Mouse (Mus musculus): ENCODE measurements around the gene Tes. TPM values are rescaled to one million over a fixed set of nuclear protein-coding genes. Genes with fewer than 3 reads are reported as not detected.
A peak's percentile ranks its signal among the peaks of the same experiment; 100 is the strongest.

Tes gene
- polyA plus RNA-seq, 1 experiment from 2014 or later = 25.7 TPM

DNA sequence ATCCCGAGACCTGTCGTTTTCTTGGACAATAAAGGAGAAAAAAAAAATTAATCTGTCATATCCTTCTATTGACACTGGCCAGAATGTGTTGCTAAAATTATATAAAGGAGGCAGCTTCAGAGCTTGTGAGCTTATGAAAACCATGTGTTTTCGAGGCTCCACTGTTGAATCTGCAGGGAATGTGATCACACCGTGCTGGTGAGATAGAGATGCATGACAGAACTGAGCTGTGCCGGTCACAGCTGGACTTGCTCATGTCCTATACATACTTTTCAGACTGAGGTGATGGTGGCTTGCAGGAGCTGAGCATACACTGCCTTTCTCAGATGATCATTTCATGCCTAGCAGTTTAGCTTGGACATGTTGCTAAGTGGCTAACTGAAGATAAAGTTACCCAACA is 17.9 kb downstream of the Tes start:
- ATAC-seq (replicated peaks) = no peak
- H3K9me3 ChIP-seq = no peaks in the 10 kb centered on the region
- H3K4me2 ChIP-seq (replicated peaks) = no peak overlapping the region

DNA sequence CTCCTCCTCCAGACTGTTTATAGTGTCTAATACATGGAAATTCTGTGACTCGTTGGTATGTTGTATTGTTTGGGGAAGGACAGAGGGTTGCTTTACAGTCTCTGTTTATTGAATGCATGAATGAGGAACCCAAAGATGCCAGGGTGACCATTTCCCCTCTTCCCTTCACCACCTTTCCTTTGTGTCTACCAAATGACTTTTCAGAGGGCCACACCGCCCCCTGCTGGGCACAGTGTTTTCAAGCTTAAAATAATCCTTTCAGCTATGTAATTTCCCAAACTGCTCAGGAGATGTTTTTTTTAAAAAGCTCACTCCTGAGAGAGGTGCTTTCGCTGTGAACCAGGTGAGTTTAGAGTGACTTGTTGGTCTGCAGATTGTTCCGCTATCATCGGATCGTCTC is 22.5 kb downstream of the Tes start:
- WGBS = 64% methylated on average over 6 of the region's 6 CpGs
- H3K27me3 ChIP-seq = no peaks in the 10 kb centered on the region
- no peaks in the 10 kb centered on the region for H3K36me3 ChIP-seq
- H3K4me3 ChIP-seq = no peak overlapping the region
- H3K4me1 ChIP-seq = no peaks in the 10 kb centered on the region
- no peak for ATAC-seq (replicated peaks)
- H3K9ac ChIP-seq (replicated peaks) = no peak overlapping the region
- no peak overlapping the region for H3K27ac ChIP-seq (replicated peaks)
- no peak overlapping the region for H3K4me2 ChIP-seq (replicated peaks)
- H3K9me3 ChIP-seq = no peaks in the 10 kb centered on the region

More for the DNA sequence above, 17.9 kb downstream of the Tes start:
- no peak overlapping the region for H3K27ac ChIP-seq (replicated peaks)
- no peak overlapping the region for H3K9ac ChIP-seq (replicated peaks)
- H3K27me3 ChIP-seq = no peaks in the 10 kb centered on the region
- no peaks in the 10 kb centered on the region for H3K36me3 ChIP-seq
- no peak overlapping the region for H3K4me3 ChIP-seq
- H3K4me1 ChIP-seq = no peaks in the 10 kb centered on the region
- WGBS = 90% methylated on average over 5 of the region's 5 CpGs

DNA sequence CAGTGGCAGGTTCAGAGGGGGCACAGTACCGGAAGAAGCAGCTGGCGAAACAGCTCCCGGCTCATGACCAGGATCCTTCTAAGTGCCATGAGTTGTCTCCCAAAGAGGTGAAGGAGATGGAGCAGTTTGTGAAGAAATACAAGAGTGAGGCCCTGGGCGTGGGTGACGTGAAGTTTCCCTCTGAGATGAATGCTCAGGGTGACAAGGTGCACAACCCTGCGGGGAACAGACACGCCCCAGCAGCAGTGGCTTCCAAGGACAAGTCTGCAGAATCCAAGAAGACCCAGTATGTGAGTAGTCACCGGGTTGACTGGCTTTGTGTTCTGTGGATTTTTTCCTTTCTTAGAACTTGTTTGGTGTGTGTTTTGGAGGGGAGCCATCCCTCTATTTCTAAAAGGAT is 32.4 kb downstream of the Tes start:
- Histone ChIP-seq H3K4me1 (no peaks in the 10 kb centered on the region), H3K27ac (replicated peaks) (no peak overlapping the region), H3K4me3 (no peak overlapping the region), H3K9me3 (no peaks in the 10 kb centered on the region), H3K36me3 (peaks cover 5% of the 10 kb centered on the region; the same call in 1 of the 2 replicates), H3K9ac (replicated peaks) (no peak overlapping the region), H3K4me2 (replicated peaks) (no peak overlapping the region), H3K27me3 (no peaks in the 10 kb centered on the region)
- no peak for ATAC-seq (replicated peaks)
- 89% methylated on average over 8 of the region's 8 CpGs for WGBS

DNA sequence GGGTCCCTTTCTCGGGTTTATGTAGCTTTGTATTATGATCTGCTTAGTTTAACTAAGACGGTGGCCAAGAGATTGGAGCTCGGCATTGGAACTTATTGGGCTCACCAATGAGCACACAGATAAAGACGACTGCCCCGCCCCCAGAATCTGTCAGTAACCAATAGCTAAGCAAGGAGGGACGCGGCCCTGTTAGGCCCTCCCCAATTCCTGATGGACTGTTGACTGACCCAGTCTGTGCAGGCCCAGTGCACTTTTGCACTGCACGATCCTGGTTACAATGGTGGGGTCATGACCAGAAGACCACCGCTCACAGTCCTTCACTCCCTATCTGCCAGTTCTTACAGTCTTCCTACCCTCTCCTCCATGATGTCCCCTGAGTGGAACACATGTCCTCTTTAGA is 33.6 kb downstream of the Tes start:
- H3K36me3 ChIP-seq = peaks cover 5% of the 10 kb centered on the region; the same call in 1 of the 2 replicates
- WGBS = 88% methylated on average over 9 of the region's 9 CpGs
- H3K4me1 ChIP-seq = no peaks in the 10 kb centered on the region
- no peaks in the 10 kb centered on the region for H3K27me3 ChIP-seq
- no peaks in the 10 kb centered on the region for H3K9me3 ChIP-seq
- no peak overlapping the region for H3K4me2 ChIP-seq (replicated peaks)
- ATAC-seq (replicated peaks) = peak; percentile 41
- no peak overlapping the region for H3K4me3 ChIP-seq
- no peak overlapping the region for H3K27ac ChIP-seq (replicated peaks)
- H3K9ac ChIP-seq (replicated peaks) = no peak overlapping the region

DNA sequence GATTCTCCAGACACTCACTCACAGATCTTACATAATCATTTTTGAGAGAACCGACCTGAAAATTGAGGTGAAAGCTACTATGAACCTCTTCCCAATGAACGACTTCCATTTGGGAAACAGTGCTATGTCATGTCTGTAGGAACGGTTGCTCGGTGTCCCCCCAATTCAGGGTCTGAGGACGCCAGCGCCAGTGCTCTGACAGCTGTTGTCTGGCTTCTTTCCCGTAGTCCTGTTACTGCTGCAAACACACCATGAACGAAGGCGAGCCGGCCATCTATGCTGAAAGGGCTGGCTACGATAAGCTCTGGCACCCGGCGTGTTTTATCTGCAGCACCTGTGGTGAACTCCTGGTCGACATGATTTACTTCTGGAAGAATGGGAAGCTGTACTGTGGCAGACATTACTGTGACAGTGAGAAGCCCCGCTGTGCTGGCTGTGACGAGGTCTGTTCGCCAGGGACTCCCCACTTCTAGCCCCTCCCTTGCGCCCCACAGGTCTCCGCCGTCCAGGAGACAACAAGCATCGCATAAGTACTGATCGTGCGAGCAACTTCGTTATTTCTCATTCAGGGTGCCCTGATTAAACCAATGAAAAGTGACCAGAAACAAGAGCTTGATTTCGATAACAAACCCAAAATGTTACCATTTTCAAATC is 34.7 kb downstream of the Tes start:
- Histone ChIP-seq H3K27ac (replicated peaks) (no peak overlapping the region), H3K4me3 (no peak overlapping the region), H3K9ac (replicated peaks) (no peak overlapping the region), H3K27me3 (no peaks in the 10 kb centered on the region), H3K4me1 (no peaks in the 10 kb centered on the region), H3K36me3 (peaks cover 5% of the 10 kb centered on the region; the same call in 1 of the 2 replicates), H3K9me3 (no peaks in the 10 kb centered on the region), H3K4me2 (replicated peaks) (no peak overlapping the region)
- ATAC-seq (replicated peaks) = no peak
- WGBS = 73% methylated on average over 25 of the region's 25 CpGs

DNA sequence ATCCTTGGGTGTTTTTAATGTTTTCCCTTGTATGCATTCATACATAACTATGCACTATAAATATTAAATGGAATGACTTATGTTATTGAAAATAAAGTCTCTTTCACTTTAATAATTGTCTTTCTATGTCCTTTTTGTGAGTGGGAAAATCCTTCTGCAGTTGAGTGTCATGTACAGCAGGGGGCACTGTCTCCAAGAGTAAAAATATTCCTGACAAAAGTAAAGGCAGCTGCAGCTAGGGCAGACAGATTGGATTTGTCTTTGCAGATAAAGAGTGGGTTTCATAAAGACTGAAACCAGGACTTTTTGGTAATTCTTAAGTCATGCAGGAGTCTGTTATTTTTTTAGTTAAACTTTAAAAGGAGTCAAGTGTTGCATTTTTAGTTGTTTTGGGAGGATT is 40.8 kb downstream of the Tes start:
- Histone ChIP-seq H3K9ac (replicated peaks) (no peak overlapping the region), H3K9me3 (no peaks in the 10 kb centered on the region), H3K4me2 (replicated peaks) (no peak overlapping the region), H3K36me3 (no peaks in the 10 kb centered on the region), H3K4me1 (no peaks in the 10 kb centered on the region), H3K4me3 (no peak overlapping the region), H3K27me3 (no peaks in the 10 kb centered on the region), H3K27ac (replicated peaks) (no peak overlapping the region)
- ATAC-seq (replicated peaks) = no peak; the same call in 1 of the 2 replicates

DNA sequence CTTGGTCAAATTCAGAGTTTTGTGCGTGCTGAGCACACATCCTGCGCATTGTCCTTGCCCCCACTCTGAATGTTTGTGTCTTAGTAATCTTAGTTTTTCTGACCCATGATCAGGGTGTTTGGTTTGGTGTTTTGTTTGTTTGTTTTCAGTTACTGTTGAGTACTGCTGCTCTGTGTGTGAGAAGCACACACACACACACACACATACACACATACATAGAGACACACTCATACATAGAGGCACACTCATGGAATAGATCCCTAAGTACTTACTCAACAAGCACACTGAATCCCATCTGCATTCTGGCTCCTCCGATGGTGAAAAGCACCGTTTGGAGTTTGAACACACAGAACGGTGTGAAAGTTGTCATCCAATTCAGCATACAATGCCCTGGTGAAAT is 41.5 kb downstream of the Tes start:
- no peaks in the 10 kb centered on the region for H3K36me3 ChIP-seq
- H3K4me1 ChIP-seq = no peaks in the 10 kb centered on the region
- no peak overlapping the region for H3K4me2 ChIP-seq (replicated peaks)
- H3K27me3 ChIP-seq = no peaks in the 10 kb centered on the region
- WGBS = 93% methylated on average over 5 of the region's 5 CpGs
- ATAC-seq (replicated peaks) = no peak
- H3K27ac ChIP-seq (replicated peaks) = no peak overlapping the region
- no peaks in the 10 kb centered on the region for H3K9me3 ChIP-seq
- H3K9ac ChIP-seq (replicated peaks) = no peak overlapping the region
- no peak overlapping the region for H3K4me3 ChIP-seq

DNA sequence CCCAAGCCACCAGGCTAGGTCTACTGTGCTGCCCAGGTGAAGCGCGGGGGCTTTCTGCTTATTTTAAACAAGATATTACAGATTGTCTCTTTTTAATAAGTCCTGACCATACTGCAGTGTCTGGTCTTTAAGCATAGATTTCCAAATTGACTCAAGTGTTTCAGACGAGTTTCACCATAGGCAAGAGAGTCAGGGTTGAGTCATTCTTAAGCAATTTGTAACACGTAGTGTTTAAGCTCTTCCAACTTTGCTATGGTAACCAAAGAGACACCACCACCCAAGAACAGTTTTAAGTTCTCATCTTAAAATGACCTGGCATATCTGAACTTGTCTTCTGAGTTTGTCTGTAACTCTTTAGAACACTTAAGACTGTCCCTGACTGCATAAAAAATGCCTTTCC is 44.3 kb downstream of the Tes start:
- 86% methylated on average over 4 of the region's 4 CpGs for WGBS

DNA sequence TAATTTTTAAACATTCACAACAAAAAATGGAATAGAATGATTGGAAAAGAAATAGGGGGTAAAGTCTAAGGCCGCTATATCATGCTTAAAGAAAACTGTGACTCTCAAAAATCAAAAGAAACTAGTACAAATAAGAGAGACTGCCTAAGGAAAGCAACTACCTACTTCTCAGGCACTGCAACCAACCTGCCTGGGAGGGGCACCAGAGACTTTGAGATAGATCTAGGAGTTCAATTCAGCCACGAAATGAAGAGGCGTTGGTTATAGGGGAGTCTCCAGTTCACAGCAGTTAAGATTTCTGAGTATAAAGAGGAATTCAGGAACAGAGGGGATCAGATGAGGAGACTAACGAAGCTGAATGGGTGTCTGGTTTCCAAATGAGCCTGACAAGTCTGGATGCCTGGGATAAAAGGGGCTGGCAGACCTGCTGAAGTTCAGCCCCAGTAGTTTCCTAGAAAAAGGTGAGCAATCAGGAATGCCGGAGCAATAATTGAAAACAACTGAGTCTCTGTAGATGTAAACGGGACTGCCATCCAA is 45.7 kb downstream of the Tes start:
- Histone ChIP-seq H3K4me2 (replicated peaks) (no peak overlapping the region), H3K4me1 (0 out of 2 replicates have a peak, but pooled peaks cover 3% of the 10 kb centered on the region), H3K9me3 (no peaks in the 10 kb centered on the region), H3K27ac (replicated peaks) (no peak overlapping the region), H3K36me3 (no peaks in the 10 kb centered on the region), H3K9ac (replicated peaks) (no peak overlapping the region), H3K27me3 (no peaks in the 10 kb centered on the region), H3K4me3 (no peak overlapping the region)
- peak; percentile 49 for ATAC-seq (replicated peaks)
- WGBS = 43% methylated on average over 6 of the region's 6 CpGs

More for the DNA sequence above, 44.3 kb downstream of the Tes start:
- Histone ChIP-seq H3K4me3 (no peak overlapping the region), H3K9me3 (no peaks in the 10 kb centered on the region), H3K9ac (replicated peaks) (no peak overlapping the region), H3K27me3 (no peaks in the 10 kb centered on the region), H3K27ac (replicated peaks) (no peak overlapping the region), H3K36me3 (no peaks in the 10 kb centered on the region), H3K4me1 (no peaks in the 10 kb centered on the region), H3K4me2 (replicated peaks) (no peak overlapping the region)
- no peak for ATAC-seq (replicated peaks)

DNA sequence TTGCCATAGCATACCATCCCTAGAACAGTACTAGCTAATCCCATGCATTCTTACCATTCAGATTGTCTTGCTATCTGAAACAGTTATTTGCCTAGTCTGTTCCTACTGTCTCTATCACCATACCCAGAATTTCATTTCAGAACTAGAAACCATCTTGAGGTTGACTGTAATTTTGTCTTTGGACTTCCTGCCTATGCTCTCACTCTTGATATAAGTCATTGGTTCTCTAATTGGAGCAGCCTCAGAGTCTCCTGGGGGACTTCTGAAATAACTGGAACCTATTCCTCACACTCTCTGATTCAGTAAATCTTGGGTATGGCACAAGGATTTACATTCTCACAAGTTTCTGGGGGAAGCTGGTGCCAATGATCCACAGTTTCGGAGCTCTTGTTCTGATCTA is 47.1 kb downstream of the Tes start:
- Histone ChIP-seq H3K9me3 (no peaks in the 10 kb centered on the region), H3K27me3 (no peaks in the 10 kb centered on the region), H3K4me3 (no peak overlapping the region), H3K4me2 (replicated peaks) (no peak overlapping the region), H3K9ac (replicated peaks) (no peak overlapping the region), H3K27ac (replicated peaks) (no peak overlapping the region), H3K4me1 (0 out of 2 replicates have a peak, but pooled peaks cover 3% of the 10 kb centered on the region), H3K36me3 (no peaks in the 10 kb centered on the region)
- WGBS = 90% methylated on average over 1 of the region's 1 CpGs
- no peak for ATAC-seq (replicated peaks)

DNA sequence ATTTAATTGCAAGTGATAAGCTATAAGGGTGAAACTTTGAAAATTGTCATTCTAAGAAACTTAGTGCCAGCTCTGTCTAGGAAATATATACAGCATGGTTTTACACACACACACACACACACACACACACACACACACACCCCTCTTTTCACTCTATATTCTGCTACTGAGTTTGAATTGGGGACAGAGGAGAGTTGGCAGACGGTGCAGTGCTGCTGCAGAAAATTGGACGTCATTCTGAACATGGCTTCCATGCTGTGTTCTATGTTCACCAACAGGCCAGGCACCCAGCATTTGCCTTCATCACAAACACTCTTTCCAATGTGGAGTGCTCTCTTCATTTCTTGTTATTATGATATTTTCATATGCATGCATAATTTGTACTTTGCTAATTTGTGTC is 48.0 kb downstream of the Tes start:
- no peak for ATAC-seq (replicated peaks)
- Histone ChIP-seq H3K27me3 (no peaks in the 10 kb centered on the region), H3K9ac (replicated peaks) (no peak overlapping the region), H3K4me1 (0 out of 2 replicates have a peak, but pooled peaks cover 3% of the 10 kb centered on the region), H3K9me3 (no peaks in the 10 kb centered on the region), H3K4me2 (replicated peaks) (no peak overlapping the region), H3K36me3 (no peaks in the 10 kb centered on the region), H3K27ac (replicated peaks) (no peak overlapping the region), H3K4me3 (no peak overlapping the region)
- 74% methylated on average over 2 of the region's 2 CpGs for WGBS

DNA sequence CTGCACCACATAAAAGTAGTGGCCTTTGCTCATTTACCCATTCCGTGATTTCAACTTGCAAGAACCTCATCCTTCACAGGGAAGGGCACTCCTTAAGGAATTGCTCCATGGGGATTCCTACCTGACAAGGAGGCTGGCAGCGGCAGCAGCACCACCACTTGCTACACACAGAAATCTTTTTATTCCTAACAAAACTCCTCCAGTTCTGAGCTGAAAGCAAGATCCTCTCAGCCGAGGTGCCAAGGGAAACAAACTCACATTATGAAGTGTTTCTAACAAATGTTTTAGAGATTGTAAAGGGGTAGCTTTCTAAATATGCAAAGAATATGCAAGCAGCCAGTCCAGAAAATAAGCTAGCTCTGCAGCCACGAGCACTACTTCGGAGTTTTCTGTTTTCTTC is 49.6 kb downstream of the Tes start:
- 63% methylated on average over 5 of the region's 5 CpGs for WGBS
- Histone ChIP-seq H3K4me3 (no peak overlapping the region), H3K4me2 (replicated peaks) (no peak overlapping the region), H3K27ac (replicated peaks) (no peak overlapping the region), H3K4me1 (0 out of 2 replicates have a peak, but pooled peaks cover 3% of the 10 kb centered on the region), H3K9me3 (no peaks in the 10 kb centered on the region), H3K9ac (replicated peaks) (no peak overlapping the region), H3K27me3 (no peaks in the 10 kb centered on the region), H3K36me3 (no peaks in the 10 kb centered on the region)
- no peak for ATAC-seq (replicated peaks)
